Mouse (Mus musculus) embryonic stem cell, embryonic (primary cell): ENCODE measurements around the gene Ikbkg.
"Not testable (repeated sequence)": the region's sequence is repeated elsewhere in the genome, so short reads cannot be mapped to it uniquely, and the experiment has no call there.

Experiments
- CTCF ChIA-PET, 4 experiments: fragments of 300-600 bp in 2 of 4; fragments of 350-600 bp in 2 of 4; sonication (Branson Sonifier 250); formaldehyde crosslinking; loops; one replicate each; lab custom pipeline; 2022; ENCODE audit warnings: inconsistent platforms in 2 of 4; lab: Charles Lee
- POLR2A ChIA-PET, 4 experiments: fragments of 300-600 bp in 2 of 4; fragments of 350-600 bp in 2 of 4; sonication (Branson Sonifier 250); formaldehyde crosslinking; loops; one replicate each; lab custom pipeline; 2022; ENCODE audit warnings: antibody characterized with exemption in 4 of 4, inconsistent platforms in 1 of 4; lab: Charles Lee

Ikbkg gene

DNA sequence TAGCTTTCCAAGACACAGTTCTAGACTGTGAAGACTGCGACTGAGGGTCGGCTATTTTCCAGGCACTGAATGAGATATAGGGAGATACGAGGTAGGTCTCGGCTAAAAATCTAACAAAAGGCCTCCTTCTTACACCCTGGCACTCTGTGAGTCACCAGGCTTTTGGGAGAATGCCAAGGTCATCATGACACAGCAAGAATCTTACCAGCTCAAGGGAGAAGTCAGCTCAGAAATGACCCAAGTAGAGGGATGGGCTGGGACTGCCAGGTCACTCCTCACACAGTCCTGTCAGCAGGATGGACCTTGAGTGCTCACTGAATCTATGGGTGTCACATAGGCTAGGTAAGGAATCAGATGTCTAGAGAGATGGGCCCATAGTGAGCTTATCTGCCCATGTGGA, 32.1 kb downstream of the Ikbkg start:
- POLR2A ChIA-PET: interaction anchor here in 2 of 4 experiments (1.1 to 1.7 kb wide), 2 partner anchors 155 to 180 kb away, joined by 4 read pairs; partner anchors contain the start of gene Rpl10 (in 1 of the 2)
- CTCF ChIA-PET: no interaction called here

DNA sequence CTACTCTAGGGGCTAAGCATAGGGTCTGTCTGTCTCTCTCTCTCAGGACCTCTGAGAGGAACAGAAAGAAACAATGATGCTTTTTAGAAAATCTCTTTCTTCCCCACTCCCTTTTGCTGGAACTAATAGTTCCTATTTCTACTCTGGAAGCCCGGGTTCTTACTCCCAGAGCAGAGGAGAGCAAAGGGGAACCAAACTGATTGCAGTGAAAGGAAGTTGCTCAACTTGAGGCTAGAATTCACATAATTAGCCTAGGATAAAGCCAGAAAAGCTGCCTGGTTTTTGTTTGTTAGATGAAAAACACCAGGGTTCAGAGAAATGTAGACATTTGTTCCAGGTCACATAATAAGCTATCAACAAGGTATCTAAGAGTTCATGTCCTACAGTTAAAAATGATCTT, 33.2 kb downstream of the Ikbkg start:
- CTCF ChIA-PET: interaction anchor here in 1 of 4 experiments (0.6 kb wide), 1 partner anchor 310 kb away, joined by 3 read pairs; no protein-coding TSS in a partner anchor
- POLR2A ChIA-PET: interaction anchor here in 2 of 4 experiments (0.6 to 1.5 kb wide), 6 partner anchors 53 to 403 kb away, joined by 3 to 4 read pairs (median 3); partner anchors contain the start of genes Flna (in 1 of the 2), Plxna3 (in 1 of the 2), Rpl10 (in 1 of the 2) and Slc10a3 (in 1 of the 2)

DNA sequence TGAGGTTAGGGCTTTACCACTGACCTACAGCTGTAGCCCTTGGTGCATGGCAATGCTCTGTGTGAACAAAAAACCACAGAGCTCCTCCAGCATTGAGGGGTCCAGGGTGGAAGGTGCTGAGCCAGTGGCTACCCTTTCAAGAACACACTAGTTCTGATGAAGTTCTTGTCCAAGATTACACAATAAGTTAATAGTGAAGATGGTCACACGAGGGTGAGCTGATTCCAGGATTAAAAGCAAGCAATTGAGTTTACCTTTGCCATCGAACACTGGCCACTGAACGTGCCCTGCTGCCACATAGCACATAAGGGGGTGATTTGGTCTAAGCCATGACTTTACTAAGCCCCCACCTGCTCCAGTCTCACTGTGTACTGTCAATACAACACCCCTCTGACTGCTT, 34.0 kb downstream of the Ikbkg start:
- POLR2A ChIA-PET: interaction anchor here in 1 of 4 experiments (0.6 to 3.5 kb wide), 6 partner anchors 34 to 478 kb away, joined by 3 to 30 read pairs (median 5); partner anchors contain the start of genes Fam3a, Flna, Ikbkg and Plxna3

DNA sequence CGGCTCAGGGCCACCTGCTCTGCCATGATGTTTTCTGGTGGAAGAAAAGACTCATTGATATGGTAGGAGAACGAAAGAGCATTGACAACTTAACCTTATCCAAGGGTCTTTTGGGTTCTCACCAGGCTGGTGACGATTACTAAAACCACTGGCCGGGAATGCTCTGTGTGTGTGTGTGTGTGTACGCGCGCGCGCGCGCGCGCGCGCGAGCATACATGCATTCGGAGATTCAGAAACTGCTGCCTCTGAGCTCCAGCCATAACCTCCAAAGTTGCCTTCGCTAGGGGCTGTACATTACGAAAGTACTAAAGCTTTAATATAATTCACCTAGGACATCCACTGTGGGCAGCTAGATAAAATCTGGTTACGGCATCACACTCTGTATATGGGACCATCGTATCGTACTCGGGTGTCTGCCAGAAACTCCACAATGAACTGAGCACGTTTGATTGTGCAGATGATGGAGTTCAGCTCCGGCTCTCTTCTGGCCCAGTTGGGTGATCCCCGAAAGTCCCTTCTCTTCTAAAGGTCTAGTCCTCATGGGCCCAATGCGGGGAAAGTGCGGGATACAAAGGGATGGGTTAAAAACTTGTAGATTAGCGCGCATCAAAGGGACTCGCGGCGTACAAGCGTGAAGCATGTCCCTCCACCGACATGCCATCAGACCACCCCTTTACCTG, 35.2 kb downstream of the Ikbkg start:
- ChIA-PET POLR2A (interaction anchor here in 3 of 4 experiments (0.6 to 3.5 kb wide), 80 partner anchors 7 to 989 kb away, joined by 3 to 52 read pairs (median 5); partner anchors contain the start of genes Emd (in 3 of the 3), Fam3a (in 3 of the 3), Ikbkg (in 3 of the 3) and Rpl10 (in 3 of the 3)), CTCF (interaction anchor here in 3 of 4 experiments (0.6 to 1.7 kb wide), 7 partner anchors 15 to 407 kb away, joined by 3 to 9 read pairs (median 4); partner anchors contain the start of genes Fam3a (in 1 of the 3), Flna (in 1 of the 3) and Ikbkg (in 1 of the 3))

More for the DNA sequence above, 34.0 kb downstream of the Ikbkg start:
- CTCF ChIA-PET: no interaction called here

DNA sequence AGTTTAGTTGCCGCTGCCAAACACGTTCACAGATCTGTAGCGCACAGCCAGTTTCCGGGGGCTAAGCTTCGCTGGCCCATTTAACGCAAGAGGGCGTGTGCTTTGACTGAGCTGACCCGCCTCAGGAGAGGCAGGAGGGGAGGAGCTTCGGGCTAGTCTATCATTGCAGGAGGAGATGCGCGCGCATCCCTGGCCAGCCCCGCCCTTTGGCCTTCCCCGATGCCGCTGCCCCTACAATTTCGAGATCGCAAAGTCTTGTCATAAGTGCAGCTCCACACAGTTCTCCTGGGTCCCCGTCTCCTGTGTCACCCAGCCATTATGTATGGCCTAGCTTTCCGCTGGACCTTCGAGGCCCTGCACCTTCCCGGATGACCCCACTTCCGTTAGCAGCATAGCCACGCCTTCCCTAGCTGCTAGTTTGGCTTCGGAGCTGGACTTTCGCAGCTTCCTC, 35.8 kb downstream of the Ikbkg start, which contains the start of gene G6pdx:
Gene G6pdx (minus strand): TSS at position 369 of the 451 bp plus-strand sequence.
- ChIA-PET CTCF (interaction anchor here (0.5 to 1.7 kb wide), 9 partner anchors 10 to 408 kb away, joined by 3 to 9 read pairs (median 3); partner anchors contain the start of genes Fam3a (in 1 of the 4), Flna (in 1 of the 4) and Ikbkg (in 1 of the 4)), POLR2A (interaction anchor here in 3 of 4 experiments (0.6 to 3.5 kb wide), 87 partner anchors 8 to 988 kb away, joined by 3 to 52 read pairs (median 5); partner anchors contain the start of genes Emd (in 3 of the 3), Fam3a (in 3 of the 3), Ikbkg (in 3 of the 3) and Rpl10 (in 3 of the 3))

DNA sequence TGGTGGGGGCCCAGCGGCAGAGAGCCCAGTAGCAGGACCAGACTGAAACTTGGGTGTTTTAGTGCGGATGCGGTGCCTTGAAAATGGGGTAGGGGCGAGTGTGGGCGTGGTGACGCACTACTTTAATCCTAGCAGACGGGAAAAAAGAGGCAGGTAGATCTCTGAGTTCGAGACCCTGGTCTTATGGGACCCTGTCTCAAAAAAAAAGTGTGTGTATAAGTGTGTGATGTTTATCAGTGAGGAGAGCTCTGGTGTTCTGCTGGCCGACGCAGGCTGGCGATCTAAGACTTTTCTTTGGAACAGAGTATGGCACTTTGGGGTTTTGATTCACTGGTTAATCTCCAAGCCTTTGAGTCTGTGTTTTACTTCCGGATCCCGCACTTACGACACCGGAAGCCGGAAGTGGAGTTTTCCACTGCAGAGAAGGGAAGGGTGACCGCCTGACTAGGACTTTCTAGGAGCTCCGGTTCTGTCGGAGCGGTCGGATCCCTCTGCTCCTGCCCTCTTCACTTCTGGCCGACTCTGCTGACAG, 36.3 kb downstream of the Ikbkg start:
- ChIA-PET CTCF (interaction anchor here in 3 of 4 experiments (0.5 to 1.7 kb wide), 6 partner anchors 11 to 185 kb away, joined by 3 to 9 read pairs (median 4); partner anchors contain the start of genes Fam3a (in 1 of the 3), Flna (in 1 of the 3) and Ikbkg (in 1 of the 3)), POLR2A (interaction anchor here in 3 of 4 experiments (0.6 to 3.5 kb wide), 87 partner anchors 8 to 988 kb away, joined by 3 to 52 read pairs (median 5); partner anchors contain the start of genes Emd (in 3 of the 3), Fam3a (in 3 of the 3), Ikbkg (in 3 of the 3) and Irak1 (in 3 of the 3))

DNA sequence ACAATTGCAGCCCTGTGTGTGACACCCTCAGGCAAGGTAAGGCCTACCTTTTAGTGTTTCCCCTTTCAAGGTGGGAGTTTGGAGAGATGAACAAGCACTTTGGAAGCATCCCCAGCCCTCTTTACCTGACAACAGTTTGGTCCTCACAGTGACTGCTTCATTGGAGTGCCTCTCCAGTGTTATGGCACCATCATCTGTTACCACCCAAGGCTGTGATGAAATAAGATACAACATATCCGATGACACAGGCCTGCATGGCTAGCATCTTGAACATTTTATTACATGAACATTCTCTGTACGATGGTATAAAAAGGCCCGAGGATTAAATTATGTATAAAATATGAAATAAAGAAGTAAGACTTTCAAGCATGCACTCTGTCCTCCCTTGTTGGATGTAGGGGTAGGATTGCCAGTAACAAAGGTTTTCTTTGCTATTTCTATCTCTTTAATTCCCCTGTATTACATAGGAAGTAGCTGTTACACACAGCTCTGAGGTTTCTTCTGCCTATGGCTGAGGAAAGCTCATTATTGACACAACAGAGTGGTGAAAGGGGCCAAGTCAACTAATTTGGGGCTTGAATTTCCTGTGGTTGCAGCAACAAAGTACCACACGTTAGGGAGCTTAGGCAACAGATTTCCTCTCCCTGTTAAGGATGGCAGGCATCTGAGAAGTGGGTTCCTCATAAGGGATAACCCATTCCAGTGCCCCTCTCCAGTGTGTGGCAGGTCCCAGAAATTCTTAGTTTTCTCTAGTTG, 58.2 kb downstream of the Ikbkg start:
- POLR2A ChIA-PET: no interaction called here

DNA sequence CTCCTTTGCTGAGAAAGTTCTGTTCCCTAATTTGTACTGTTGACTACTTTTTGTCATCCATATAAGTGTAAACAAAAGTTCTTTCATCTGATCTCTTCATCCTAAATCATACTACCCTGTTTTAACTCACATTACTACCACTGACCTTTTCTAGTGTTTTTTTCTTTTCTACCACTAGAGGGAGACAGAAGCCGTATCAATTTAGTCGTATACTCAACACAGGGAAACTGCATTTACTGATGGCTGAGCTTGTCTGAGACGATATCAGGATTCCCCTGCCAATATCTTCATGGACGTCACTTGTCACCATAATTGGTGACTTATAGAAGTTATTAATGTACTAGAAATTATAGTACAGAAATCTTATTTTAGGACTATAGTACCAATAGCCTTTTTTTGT, 59.7 kb downstream of the Ikbkg start:
- ChIA-PET POLR2A (interaction anchor here in 3 of 4 experiments (0.6 to 1.7 kb wide), 3 partner anchors 15 to 1281 kb away, joined by 4 to 6 read pairs (median 4); partner anchors contain the start of gene G6pdx (in 1 of the 3)), CTCF (interaction anchor here in 2 of 4 experiments (0.8 to 1.0 kb wide), 2 partner anchors 13 to 20 kb away, joined by 3 to 4 read pairs; no protein-coding TSS in a partner anchor)

More for the DNA sequence above, 58.2 kb downstream of the Ikbkg start:
- CTCF ChIA-PET: no interaction called here

DNA sequence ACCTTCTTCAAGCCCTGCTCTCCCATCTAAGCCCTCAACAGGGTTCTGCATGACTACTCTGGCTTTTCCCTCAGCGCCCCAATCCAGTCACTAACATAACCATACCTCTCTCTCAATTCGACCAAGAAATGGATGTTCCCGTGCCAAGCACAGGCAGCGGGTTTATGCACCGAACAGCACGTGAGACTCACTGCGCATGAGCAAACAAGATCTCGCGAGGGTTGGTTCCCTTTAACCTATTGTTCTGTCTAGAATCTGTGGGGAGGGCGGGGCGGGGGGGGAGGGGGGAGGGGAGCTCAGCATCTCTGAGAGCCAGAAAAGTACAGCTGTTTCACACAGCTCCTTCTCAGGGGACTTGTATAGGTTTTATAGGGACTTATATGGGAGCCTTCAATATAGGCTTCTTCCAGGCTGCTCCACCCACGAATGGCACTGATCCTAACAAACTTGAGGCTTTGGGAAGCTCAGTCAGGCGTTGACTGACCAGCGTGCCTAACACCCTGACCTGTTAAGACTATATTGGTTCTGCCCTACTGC, 88.3 kb downstream of the Ikbkg start, which contains the start of gene Gm6880:
Gene Gm6880 (minus strand): TSS at position 51 of the 537 bp plus-strand sequence.
- CTCF ChIA-PET: not testable (repeated sequence)

DNA sequence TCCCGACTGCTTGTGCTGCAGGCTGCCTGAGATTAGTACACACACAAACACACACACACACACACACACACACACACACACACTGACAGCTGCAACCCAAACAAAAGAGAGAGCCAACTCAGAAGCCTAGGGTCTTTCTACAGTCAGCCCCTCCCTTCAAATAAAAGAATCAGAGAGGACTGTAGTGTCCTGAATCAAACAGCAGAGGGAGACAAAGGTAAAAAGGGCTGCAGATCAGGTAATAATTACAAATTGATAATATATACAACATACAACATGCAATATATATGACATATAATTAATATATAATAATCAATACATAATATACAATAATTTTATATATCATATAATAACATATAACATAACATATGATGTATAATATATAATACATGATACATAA, 104.0 kb downstream of the Ikbkg start:
- POLR2A ChIA-PET: no interaction called here
- CTCF ChIA-PET: interaction anchor here in 1 of 4 experiments (0.7 kb wide), 1 partner anchor 545 kb away, joined by 5 read pairs; no protein-coding TSS in a partner anchor

More for the DNA sequence above, 88.3 kb downstream of the Ikbkg start, which contains the start of gene Gm6880:
- POLR2A ChIA-PET: not testable (repeated sequence)
